Mouse (Mus musculus) liver, adult (tissue): ENCODE data around the gene Fhit.

Source experiments
- GATA4 ChIP-seq: IDR thresholded peaks from 2 replicates; pipeline ENCODE4 v1.6.1; 2014; ENCODE audit warnings: mild to moderate bottlenecking, low read length; ENCODE audit not compliant: insufficient replicate concordance

Gene Fhit

DNA sequence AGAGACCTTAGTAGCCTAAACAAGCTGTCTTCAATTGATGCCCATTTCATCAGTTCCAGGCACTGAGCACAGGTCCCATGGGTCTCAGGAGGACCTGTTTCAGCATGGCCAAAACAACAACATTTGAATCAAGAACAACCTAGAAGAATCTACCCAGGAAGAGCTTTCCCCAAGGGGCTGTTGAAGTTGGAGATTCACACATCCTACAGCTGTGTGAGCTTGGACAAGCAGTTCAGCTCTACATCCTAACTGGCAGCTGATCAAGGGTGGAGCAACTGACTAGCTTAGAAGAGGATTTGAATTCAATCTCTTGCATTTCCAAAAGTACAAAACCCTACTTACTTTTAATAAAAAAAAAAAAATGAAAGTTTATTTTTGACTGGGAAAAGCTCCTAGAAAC lies 514.0 kb downstream of the Fhit start:
- no peak for TF ChIP-seq GATA4

DNA sequence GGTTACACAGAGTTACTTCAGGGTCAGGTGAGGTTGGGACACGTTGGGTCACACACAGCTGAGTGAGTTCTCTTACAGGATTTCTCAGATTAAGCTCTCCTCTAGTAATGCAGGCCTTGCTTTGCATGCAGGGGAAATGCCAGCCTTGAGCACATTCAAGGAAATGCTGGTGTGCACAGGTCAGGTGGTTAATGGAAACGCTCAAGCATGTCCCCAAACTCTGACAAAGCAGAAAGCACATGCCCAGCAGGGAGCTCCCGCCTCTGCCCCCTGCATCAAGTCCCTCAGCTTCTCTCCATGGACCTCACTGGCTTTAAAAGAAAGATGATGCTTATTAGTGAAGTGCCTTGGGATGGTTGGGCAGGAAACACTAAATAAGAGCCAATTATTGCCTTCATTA lies 530.1 kb downstream of the Fhit start:
- no peak for TF ChIP-seq GATA4

DNA sequence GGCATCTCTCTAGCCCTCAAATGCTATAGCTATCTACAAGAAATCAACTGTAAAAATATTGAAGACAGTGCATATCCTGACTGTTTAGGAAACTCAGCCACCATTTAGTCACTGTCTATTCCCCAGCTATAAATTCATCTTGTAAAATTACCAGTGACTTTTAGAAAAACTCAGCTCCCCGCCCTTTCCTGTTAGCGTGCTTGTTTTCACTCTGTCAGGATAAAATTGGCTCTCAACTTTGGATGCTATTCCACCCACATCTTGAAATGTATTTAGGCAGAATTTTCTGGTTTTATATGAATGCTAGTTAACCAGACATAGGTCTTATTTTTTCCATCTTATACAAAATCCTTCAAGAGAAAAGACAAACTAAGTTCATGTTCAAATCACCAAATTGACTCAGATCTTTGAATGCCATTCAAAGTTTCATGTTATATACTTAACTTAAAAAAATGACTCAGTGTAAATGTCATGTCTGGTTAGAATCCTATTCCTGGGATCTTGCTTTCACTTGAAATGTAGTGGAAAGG lies 530.9 kb downstream of the Fhit start:
- TF ChIP-seq GATA4: no peak

DNA sequence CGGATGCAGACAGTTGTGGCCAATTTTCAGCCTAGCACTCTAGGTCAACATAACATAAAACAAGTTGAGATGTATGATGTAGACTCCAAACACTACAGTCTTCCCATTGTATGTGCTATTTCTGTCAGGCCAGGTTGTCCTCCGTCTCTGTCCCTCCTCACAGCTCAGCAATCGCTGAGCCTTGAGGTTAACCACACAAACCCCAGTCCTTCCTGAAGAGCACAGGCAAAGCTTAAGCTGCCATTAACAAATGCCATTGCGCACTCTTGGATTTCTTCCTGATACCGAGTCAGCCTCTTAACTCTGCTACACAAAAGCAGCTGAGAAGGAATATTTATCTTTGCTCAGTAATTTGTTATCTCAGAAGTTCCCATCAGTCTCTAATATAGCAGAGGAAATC lies 568.4 kb downstream of the Fhit start:
- TF ChIP-seq GATA4: no peak

DNA sequence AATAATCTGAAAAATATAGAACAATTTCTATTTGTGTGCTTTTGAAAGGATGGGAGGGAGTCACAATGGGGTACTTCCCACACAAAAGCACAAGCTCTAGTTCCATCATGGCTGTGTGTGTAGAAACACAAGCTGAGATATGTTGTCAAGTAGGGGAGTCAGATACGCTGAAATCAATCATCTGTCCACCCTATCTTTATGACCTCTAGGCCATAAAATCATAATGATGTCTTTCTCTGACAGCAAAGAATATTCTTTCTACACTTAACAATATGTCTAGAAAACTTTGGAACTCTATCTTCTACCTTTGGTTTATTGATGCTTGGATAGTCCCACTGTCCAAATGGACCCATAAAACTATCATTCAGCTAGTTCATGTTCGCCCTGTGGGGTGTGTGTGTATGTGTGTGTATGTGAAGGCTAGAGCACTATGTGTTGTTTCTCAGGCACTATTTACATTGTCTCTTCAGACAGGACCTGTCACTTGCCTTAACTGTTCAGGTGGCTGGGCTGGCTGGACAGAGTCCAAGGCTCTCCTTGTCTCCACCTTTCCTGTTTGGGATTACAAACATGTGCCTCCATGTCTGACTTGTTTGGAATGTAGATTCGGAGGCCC lies 592.8 kb downstream of the Fhit start:
- no peak for TF ChIP-seq GATA4

DNA sequence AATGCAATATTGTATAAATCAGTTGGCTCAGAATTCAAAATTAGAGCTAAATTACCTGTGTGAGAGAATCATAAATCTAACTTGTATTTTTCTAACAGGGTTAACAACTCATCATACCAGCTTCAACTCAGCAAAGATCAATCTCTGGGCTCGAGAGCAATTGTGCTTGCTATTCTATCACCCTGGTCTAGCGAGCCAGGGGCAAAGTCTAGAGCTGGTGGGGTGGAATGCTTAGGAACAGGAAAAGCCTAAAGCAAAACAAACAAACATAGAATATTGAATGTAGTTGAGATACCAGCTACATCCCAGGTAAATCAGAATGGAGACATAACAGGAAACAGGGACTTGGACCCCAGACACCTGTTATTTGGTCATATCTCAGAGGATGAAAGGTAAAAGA lies 594.1 kb downstream of the Fhit start:
- TF ChIP-seq GATA4: no peak

DNA sequence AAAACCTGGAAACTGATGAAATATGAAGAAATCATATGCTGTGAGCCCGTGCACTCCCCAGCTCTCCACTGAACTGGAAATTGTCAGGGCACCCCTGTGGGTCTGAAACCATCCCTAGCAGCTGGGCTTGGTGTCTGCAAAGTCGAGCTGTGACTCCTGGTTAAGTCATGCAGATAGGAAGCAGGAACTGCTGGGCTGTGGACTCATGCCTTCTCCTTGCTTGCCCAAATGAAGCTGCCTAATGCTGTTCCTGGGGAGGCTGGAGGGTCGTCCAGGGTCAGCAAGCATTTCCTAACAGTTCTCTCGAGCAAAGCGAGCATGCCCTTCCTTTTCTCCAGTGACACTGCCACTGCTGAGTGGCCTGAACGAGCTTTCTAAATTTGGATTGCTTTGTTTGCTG lies 607.1 kb downstream of the Fhit start:
- no peak for TF ChIP-seq GATA4

DNA sequence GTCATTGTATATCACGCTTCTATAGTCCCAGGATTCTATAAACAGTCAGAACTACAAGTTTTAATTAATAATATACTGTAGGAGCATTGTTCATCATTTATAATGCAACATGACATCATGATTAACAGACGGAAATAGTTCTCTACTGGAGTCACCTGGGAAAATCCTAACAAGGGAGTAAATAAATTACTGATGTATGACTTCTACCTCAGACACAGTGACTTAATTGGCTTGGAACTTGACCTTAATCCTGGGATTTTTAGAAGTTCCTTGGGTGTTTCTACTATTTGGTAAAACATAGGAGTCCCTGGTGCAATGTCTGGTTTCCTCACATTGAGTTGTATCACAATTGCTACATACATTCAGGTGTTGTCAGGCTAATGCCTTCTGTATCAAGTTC lies 613.2 kb downstream of the Fhit start:
- no peak for TF ChIP-seq GATA4

DNA sequence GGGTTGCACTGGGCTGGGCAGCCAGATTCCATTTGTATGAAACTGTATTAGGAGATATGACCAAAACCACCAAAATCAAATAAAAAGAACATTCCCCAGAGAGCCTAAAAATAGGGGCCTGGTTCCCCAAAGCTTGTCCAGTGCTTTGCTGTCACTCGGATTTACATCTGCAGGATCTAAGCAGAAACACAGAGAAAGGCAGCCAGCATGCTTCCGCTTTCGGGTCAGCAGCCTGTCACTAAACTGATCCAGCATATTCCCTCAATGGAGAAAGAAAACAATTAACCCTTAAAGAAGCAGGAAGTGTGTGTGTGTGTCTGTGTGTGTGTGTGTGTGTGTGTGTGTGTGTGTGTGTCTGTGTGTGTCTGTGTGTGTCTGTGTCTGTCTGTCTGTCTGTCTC lies 615.9 kb downstream of the Fhit start:
- TF ChIP-seq GATA4: no peak

DNA sequence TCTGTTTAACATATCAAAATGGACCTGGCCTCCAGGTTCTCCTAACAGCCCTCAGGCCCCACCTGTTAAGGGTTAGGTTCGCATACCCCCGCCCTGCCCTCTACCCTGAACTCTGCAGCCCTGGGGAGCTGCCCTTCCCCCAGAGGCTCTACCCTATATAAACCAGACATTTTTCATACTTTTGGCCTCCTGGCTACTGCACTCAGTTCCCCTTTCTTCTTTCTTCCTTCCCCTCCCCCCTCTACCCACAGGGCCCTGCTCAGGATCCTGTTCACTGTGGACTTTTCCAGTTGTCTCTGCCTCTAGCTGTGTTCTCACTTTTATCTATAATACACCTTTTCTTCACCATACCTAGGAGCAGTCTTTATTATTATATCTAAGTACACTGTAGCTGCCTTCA lies 627.0 kb downstream of the Fhit start:
- TF ChIP-seq GATA4: no peak

DNA sequence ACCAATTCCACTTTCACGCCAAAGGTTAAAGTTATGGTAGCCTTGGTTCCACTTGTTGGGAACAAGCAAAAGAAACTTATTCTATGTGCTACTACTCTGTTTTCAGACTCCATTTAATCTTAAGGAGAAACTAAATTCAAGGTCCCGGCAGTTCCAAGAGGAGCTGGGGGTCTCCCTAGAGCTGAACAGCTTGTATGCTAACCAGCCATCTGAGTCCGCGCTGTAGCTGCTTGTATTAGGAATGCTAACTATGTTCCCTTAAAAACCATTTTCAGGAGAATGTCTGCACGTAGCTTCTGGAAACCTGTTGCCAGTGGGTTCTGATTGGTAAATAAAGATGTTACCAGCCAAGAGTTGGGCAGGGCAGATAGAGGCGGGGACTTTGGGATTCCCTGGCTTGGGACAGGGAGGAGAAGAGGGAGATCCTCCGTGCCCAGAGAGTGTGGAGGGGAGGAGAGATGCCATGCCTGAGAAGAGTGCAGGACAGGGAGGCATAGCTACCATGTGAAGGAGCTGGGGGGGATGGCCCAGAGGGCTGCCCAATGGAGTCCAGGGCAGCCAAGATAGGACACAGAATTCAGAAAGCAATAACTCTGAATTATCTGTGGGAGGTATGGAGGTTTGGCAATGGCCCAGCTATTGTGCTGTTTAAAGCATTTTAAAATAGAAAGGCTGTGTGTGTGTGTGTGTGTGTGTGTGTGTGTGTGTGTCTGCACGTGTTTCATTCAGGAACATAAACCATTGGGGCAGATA lies 629.9 kb downstream of the Fhit start:
- TF ChIP-seq GATA4: no peak

DNA sequence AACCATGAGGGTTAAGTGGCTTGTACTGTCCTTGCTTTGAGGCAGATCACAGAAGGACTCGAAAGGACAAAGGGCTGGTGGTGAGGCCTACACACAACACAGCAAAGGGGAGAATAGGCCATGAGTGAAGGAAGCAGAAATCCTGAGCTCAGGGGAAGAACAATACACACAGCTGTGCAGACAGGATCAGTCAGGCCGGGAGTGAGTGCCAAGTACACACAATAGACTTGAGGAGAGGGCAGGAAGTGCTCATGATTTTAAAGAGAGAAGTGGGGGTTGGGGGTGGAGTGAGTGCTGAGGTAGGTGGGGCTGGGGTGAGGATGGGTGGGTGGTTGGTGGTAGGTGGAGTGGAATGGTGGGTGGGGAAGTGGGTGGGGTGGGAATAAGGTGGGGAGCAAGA lies 635.0 kb downstream of the Fhit start:
- TF ChIP-seq GATA4: no peak

DNA sequence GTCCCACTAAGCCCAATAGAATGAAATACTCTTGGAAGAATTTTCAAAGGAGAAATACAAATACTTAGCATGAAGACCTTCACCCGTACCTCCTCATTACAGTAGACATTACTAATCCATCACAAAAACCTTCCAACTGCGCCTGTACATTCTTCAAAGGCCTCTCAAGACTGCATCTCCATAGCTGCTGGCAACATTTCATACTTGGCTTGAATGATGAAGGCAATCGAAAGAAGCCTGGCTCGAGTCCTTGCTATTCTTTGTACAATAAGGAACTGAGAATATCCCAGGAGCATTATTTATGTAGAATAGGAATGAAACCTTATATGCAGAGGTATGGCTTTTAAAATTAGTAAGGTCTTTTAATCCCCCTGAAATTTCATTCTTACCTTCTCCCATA lies 636.0 kb downstream of the Fhit start:
- no peak for TF ChIP-seq GATA4

DNA sequence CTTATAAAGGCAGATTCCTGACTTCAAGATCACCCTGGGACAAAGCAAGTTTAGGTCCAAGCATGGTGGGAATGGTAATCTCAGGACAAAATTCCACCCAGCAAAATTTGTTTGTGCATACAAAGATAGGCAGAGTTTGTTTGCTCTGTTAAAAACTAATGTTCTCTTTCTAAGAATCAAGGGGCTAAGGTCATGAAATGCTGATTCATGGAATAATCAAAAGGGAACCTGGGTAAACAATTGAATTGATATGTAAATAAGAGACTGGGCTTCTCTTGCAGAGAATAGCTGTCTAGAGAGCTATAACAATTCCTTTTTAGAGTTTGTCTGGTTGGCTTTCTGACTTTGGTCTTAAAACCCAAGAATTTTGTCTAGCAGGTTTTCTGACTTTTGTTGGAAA lies 647.8 kb downstream of the Fhit start:
- no peak for TF ChIP-seq GATA4

DNA sequence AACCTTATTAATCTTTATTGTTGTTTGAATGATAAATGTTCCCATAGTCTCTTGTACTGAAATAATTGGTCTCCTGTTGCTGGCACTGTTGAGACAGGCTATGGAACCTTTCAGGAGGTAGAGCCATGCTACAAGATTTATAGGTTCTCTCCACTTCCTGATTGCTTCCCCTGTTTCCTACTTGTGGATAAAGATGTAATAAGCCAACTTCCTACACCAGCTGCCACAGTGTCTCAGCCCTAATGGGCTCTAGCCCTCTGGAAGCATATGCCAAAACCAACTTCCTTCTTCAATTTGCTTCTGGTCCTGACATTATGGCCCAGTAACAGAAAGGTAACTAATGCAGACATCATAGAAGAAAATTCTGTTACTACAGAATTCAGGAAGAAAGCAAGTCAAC lies 652.6 kb downstream of the Fhit start:
- no peak for TF ChIP-seq GATA4

DNA sequence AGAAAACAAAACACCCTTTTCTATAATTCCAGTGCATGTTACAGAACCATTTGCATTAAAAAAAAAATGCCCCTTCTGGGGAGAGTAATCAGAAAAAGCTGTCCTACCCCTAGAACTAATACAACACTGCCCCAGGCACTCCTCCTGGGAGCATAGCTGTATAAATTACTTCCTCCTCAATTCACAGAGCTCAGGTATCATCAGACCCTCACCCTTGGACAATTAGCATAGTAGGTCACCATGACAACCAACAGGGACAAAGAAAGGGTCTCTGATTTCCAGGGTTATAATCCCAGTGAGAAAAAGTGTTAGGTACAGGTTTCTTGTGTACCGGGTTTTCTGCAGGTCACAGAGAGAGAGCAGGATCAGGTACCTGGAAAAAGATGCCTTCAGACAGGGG lies 654.3 kb downstream of the Fhit start:
- no peak for TF ChIP-seq GATA4

DNA sequence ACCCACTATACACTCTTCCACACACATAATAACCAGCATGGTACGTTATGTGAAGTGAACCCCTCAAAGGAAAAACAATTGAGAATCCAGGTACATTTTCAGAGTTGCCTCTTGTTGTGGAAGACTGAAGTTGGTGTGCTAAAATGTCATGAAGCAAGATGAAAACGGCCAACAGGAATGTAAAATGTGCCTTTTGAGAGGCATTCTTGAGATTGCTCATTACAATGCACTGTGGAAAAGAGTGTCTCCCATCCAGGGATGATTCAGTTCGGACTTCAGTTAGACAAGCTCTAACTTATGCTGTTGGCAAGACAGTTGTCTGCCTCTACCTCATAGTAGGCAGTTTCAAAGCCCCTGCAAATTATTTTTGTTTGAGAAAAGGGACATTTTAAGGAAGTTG lies 676.0 kb downstream of the Fhit start:
- TF ChIP-seq GATA4: no peak
